In genomic region chr3:88226101-88226845, GRCm38 (mm10) we compare ENCODE assay signal across 11 mouse cellular contexts. TPM values are rescaled to one million over a fixed set of nuclear protein-coding genes. Genes with fewer than 3 reads are reported as not detected.
DNase-seq lines count a peak whose midpoint lies in the region; ATAC-seq and TF ChIP-seq lines count a peak whose summit lies in the region.
"Had no signal": no experiment of that assay in that cellular context is flagged by ENCODE, and none has a peak within 500 bp of the region (broad histone marks: within the 10 kb centered on the region; RNA-seq: fewer than 3 reads in every experiment).

No protein-coding gene starts in this region.

- no peak overlapping the region for H3K4me2 ChIP-seq in forebrain, embryonic 11.5 days (ENCODE audit: low read depth, low read length, severe bottlenecking)
- H3K4me2 ChIP-seq: liver, embryonic 13.5 days had no signal

- WGBS in forebrain, embryonic 11.5 days, result 74% methylated on average over 10 of the region's 10 CpGs
- WGBS in lung, adult 2 months, result 81% methylated on average over 10 of the region's 10 CpGs

- TF ChIP-seq CTCF in lung, adult 2 months (IDR thresholded peaks at IDR 0.05; ENCODE audit: insufficient read depth, low read length), result no peak

- no peak overlapping the region for H3K9ac ChIP-seq in forebrain, embryonic 11.5 days (ENCODE audit: low read length)
- H3K9ac ChIP-seq: liver, embryonic 13.5 days had no signal

- H3K9me3 ChIP-seq in forebrain, embryonic 11.5 days (ENCODE audit: control insufficient read depth, low read length), result no peaks in the 10 kb centered on the region
- H3K9me3 ChIP-seq: liver, embryonic 13.5 days had no signal

- TF ChIP-seq POLR2A in lung, adult 2 months (IDR thresholded peaks at IDR 0.05; ENCODE audit: borderline replicate concordance, extremely low read depth, low read depth, low read length), result no peak

- ATAC-seq in forebrain, embryonic 11.5 days (replicated peaks; ENCODE audit: low FRiP score), result no peak

- peaks cover 52% of the 10 kb centered on the region for H3K4me1 ChIP-seq in forebrain, embryonic 11.5 days (replicated peaks; ENCODE audit: control insufficient read depth, insufficient read depth, low read length)
- no peaks in the 10 kb centered on the region for H3K4me1 ChIP-seq in lung, adult 2 months (ENCODE audit: control insufficient read depth, insufficient read depth, low read length)
- H3K4me1 ChIP-seq: liver, embryonic 13.5 days had no signal

- peak; percentile 78 for DNase-seq in layer of hippocampus, adult 11-12 months (ENCODE audit: low spot score)
- no peak for DNase-seq in layer of hippocampus, adult 9-10 months (ENCODE audit: low spot score)
- DNase-seq in forebrain, embryonic 11.5 days (ENCODE audit: low spot score), result no peak
- DNase-seq in layer of hippocampus, adult 8-10 months (ENCODE audit: low spot score in 2 of 2), result peak; percentile 81 to 84
- DNase-seq in right cerebral cortex, postnatal 10 days (ENCODE audit: low spot score in 2 of 2), result peak; percentile 78 to 89
- DNase-seq in lung, adult 2 months, result no peak
- no peak for DNase-seq in urinary bladder, postnatal 10 days (ENCODE audit: low spot score)
- no peak for DNase-seq in heart, postnatal 36 days
- DNase-seq: kidney, postnatal 36 days; liver, embryonic 13.5 days had no signal

- H3K27ac ChIP-seq in forebrain, embryonic 11.5 days (ENCODE audit: low read depth, low read length), result peak overlapping the region; percentile 89; the same call in 1 of the 2 replicates
- H3K27ac ChIP-seq: liver, embryonic 13.5 days had no signal

- H3K4me3 ChIP-seq in forebrain, embryonic 11.5 days (ENCODE audit: low read depth, low read length), result no peak overlapping the region
- no peak overlapping the region for H3K4me3 ChIP-seq in lung, adult 2 months (replicated peaks; ENCODE audit: extremely low read depth, low read depth, low read length)
- H3K4me3 ChIP-seq: erythroblast, embryonic 14.5 days; liver, embryonic 13.5 days had no signal

- intact Hi-C loops in heart, postnatal 36 days (cut with DNase I), result no loop called here

- peaks cover 18% of the 10 kb centered on the region for H3K27me3 ChIP-seq in forebrain, embryonic 11.5 days (ENCODE audit: control insufficient read depth, insufficient read depth, low read length)

- H3K36me3 ChIP-seq in forebrain, embryonic 11.5 days (ENCODE audit: control insufficient read depth, insufficient read depth, low read length), result peaks cover 10% of the 10 kb centered on the region
- H3K36me3 ChIP-seq: liver, embryonic 13.5 days had no signal

RNA-seq across cellular contexts. Expression of gene Rhbg, which starts 28.2 kb away (rescaled TPM):
- polyA plus RNA-seq in forebrain, embryonic 11.5 days (2014; fragmentation: Nextera tagmentation; extraction: Ambion mirVana), result 0.36 TPM in 1 of 2 replicates, not detected in the other
- total RNA-seq in layer of hippocampus, adult 8-10 months (2022), result not detected
- 8.2 and 14.5 TPM in 2 replicates for polyA plus RNA-seq in lung, adult 2 months (2012; rRNA removed)
- not detected for total RNA-seq in heart, postnatal 36 days (2021)
- polyA plus RNA-seq: erythroblast, embryonic 14.5 days had no signal

Comparison
In these comparisons a context has a peak if more than half of its experiments do, and no peak if none do; other contexts are left out.
1. DNase-seq: peak in layer of hippocampus, adult 11-12 months (single experiment), layer of hippocampus, adult 8-10 months (2 of 2) and right cerebral cortex, postnatal 10 days (2 of 2); none in layer of hippocampus, adult 9-10 months (single experiment), forebrain, embryonic 11.5 days (single experiment), lung, adult 2 months (single experiment), urinary bladder, postnatal 10 days (single experiment) and heart, postnatal 36 days (0 of 2).